Mouse (Mus musculus) liver, embryonic 14.5 days (tissue): ENCODE results near the gene Anxa5.

Source experiments
- CTCF ChIP-seq: IDR thresholded peaks from 2 replicates; pipeline ENCODE4 v1.5.1; 2016; ENCODE audit warnings: antibody characterized with exemption, low read depth, control low read depth
- EP300 ChIP-seq: IDR thresholded peaks from 2 replicates; pipeline ENCODE4 v1.6.1; 2016; ENCODE audit warnings: antibody characterized with exemption, low read depth

GRCm38 (mm10) chr3:36522137-36522536 lies 46.4 kb upstream of the Anxa5 start:
- no peak for TF ChIP-seq CTCF
- no peak for TF ChIP-seq EP300
